Mouse (Mus musculus) kidney, adult 9 months (tissue): Measurements from ENCODE around the gene Krt31.
A peak's percentile ranks its signal among the peaks of the same experiment; 100 is the strongest.

Source experiments
- DNase-seq: peaks from one replicate; pipeline ENCODE4 v3.0.0; 2022

Gene Krt31

DNA sequence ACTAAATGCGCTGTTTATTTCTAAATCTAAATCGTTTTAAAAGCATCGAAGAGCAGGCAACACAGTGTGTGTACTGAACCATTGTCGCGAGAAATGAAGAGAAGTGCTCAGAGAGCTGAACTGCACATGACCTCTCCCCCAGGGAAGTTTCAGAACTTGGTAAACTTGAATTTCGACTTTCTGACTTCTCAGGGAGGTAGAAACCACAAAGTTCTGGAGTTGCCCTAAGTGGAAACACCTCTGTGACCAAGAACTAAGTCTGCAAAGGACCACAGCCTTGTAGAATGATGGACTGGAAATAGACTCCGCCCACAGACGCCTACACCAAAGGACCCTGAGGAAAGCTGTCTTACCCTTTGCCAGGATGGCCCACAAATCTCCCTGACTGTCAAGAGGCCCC is 44.4 kb downstream of the Krt31 start:
- DNase-seq = no peak

DNA sequence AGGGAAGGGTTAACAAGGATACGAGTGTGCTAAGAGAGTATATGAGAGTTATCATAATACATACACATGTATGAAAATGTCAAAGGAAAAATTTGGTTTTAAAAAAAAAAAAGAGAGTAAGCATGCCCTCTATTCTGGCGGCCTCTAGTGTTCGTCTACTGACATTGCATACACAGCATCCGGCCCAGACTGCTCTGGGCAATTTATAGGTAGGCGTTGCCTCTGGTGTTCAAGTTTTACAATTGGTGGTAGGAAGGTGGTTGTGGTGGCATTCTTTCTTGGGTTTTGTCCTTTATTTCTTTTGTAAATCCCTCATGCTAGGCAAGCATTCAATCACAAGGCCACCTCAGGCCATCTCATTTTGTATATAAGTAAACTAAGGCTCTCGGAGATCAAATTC is 45.5 kb downstream of the Krt31 start:
- peak; percentile 55 for DNase-seq

DNA sequence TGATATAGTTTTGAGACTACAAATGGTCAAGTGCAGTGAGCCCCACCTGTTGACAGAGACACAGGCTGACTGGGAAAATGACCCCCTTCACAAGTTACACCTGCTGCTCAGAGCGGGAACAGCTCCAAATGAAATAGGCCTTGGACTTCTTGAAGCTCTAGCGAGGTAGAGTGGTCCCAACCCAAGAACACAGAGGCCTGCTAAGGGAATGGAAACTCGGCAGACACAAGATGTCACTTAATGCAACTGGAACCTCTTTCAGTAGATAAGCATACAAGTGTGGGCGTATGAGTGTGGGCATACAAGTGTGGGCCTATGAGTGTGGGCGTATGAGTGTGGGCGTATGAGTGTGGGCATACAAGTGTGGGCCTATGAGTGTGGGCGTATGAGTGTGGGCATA is 51.3 kb downstream of the Krt31 start:
- DNase-seq = no peak
